Mouse (Mus musculus) megakaryocyte, embryonic 14.5 days (primary cell): Measurements from ENCODE around the gene Tnip2.

ENCODE experiments used
- FLI1 ChIP-seq: IDR thresholded peaks from 2 replicates; pipeline ENCODE4 v1.6.1; 2012; ENCODE audit warnings: low read length, inconsistent platforms, mixed read lengths
- GATA1 ChIP-seq: IDR thresholded peaks from 3 replicates; pipeline ENCODE4 v1.6.1; 2012; ENCODE audit warnings: mixed read lengths, low read length, inconsistent platforms, borderline replicate concordance

GRCm38 (mm10) chr5:34527352-34527751 is 13.6 kb upstream of the Tnip2 start:
- TF ChIP-seq GATA1 (no peak), FLI1 (no peak)
